Comparison of ENCODE assay signal across 1 mouse cellular context in the genomic region with DNA sequence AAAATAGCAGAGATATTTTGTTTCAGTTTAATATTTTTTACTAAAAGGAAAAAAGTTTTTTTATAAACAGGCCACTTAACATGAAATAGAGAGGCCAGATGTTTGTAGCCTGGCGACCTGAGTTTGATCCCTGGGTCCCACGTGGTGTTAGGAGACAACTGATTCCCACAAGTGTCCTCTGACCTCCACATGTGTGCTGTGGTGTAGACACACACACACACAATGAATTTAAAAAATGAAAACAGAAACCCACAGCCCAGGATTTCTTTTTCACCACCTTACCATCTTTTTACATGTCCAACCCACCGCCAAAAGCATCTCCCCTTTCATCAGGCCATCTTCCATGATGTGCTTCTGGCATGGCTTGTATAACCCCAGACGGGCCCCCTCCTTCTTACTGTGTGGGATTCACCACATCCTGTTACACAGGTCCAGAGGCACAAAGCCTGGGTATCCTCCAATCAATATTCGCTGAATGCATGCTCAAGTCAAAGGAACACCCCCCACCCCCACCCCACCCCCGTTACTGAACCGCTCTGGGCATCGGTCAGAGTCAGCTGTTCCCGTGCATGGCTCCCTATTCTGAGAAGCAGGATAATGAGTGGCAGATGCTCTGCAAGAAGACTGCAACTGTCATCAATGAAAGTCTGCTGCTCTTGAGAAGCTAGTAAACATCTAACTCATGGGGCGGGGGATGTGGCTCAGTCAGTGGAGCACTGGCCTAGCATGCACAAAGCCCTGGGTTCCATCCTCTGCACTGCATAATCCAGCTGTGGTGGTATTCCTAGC.
TF ChIP-seq lines count a peak whose summit lies in the region.

No protein-coding gene starts in this region.

TF ChIP-seq in CH12.LX, 34 proteins besides CTCF, POLR2A, EP300 and RAD21 (continued from another document):
- 0 out of 2 replicates have a peak, but pooled peaks have one; percentile 24 for TF ChIP-seq POLR2AphosphoS2 (IDR thresholded peaks at IDR 0.05; ENCODE audit: low read depth, low read length)
